Mouse (Mus musculus) E14TG2a.4 (cell line): ENCODE data around the gene Sparc.

ENCODE experiments used
- CTCF ChIP-seq: conservative IDR thresholded peaks from 2 replicates; pipeline ENCODE4 v1.5.1; 2014; ENCODE audit warnings: low read length
- NANOG ChIP-seq: IDR thresholded peaks from 2 replicates; pipeline ENCODE4 v1.6.1; 2014; ENCODE audit warnings: borderline replicate concordance, low read length, mixed read lengths

GRCm38 (mm10) chr11:55410502-55410901 lies 12.5 kb downstream of the Sparc start:
- no peak for TF ChIP-seq CTCF
- no peak for TF ChIP-seq NANOG
